Mouse (Mus musculus): ENCODE results near the gene Surf4.

GRCm38 (mm10) chr2:26878571-26878970, 55.2 kb downstream of the Surf4 start:
- TF ChIP-seq EP300 (IDR thresholded peaks at IDR 0.05; ENCODE audit: insufficient read depth, low read depth, low read length), result no peak
- no peak for TF ChIP-seq CTCF (IDR thresholded peaks at IDR 0.05)
